Mouse (Mus musculus): ENCODE data around the gene Pnp.
"Not testable (repeated sequence)": the region's sequence is repeated elsewhere in the genome, so short reads cannot be mapped to it uniquely, and the experiment has no call there.

- not testable (repeated sequence) for TF ChIP-seq CTCF (IDR thresholded peaks at IDR 0.05; ENCODE audit: extremely low read depth, insufficient read length, insufficient replicate concordance, low read depth, low read length); POLR2A (IDR thresholded peaks at IDR 0.05; ENCODE audit: low read depth, low read length)
Observed at GRCm38 (mm10) chr14:50923437-50923836, 7.4 kb upstream of the Pnp start.
